Mouse (Mus musculus): ENCODE results near the gene Hspa12b. TPM values are rescaled to one million over a fixed set of nuclear protein-coding genes. Genes with fewer than 3 reads are reported as not detected.

The Hspa12b gene
- polyA plus RNA-seq, 1 experiment from 2014 or later = 21.2 TPM

GRCm38 (mm10) chr2:131152166-131152730 lies 25.2 kb downstream of the Hspa12b start:
- Histone ChIP-seq H3K36me3 (peaks cover 75% of the 10 kb centered on the region), H3K4me1 (replicated peaks) (no peaks in the 10 kb centered on the region), H3K4me3 (replicated peaks) (no peak overlapping the region), H3K9ac (replicated peaks) (no peak overlapping the region), H3K27me3 (no peaks in the 10 kb centered on the region), H3K27ac (no peak overlapping the region), H3K9me3 (no peaks in the 10 kb centered on the region), H3K4me2 (no peak overlapping the region)
- 91% methylated on average over 7 of the region's 7 CpGs for WGBS
- ATAC-seq (ENCODE audit: insufficient number of reproducible peaks, insufficient read depth, low FRiP score, low TSS enrichment, low read depth) = no peak

- WGBS = 91% methylated on average over 4 of the region's 4 CpGs
- peaks cover 57% of the 10 kb centered on the region for H3K36me3 ChIP-seq
Measured at GRCm38 (mm10) chr2:131154036-131154435, 27.0 kb downstream of the Hspa12b start.

GRCm38 (mm10) chr2:131156987-131157386 lies 29.9 kb downstream of the Hspa12b start:
- no peak overlapping the region for H3K27ac ChIP-seq
- no peak overlapping the region for H3K9ac ChIP-seq (replicated peaks)
- H3K4me1 ChIP-seq (replicated peaks) = peaks cover 24% of the 10 kb centered on the region
- whole genome bisulfite sequencing = 93% methylated on average over 7 of the region's 7 CpGs
- ATAC-seq (ENCODE audit: insufficient number of reproducible peaks, insufficient read depth, low FRiP score, low TSS enrichment, low read depth) = no peak
- no peaks in the 10 kb centered on the region for H3K9me3 ChIP-seq
- H3K4me2 ChIP-seq = no peak overlapping the region
- peaks cover 29% of the 10 kb centered on the region for H3K36me3 ChIP-seq
- H3K27me3 ChIP-seq = no peaks in the 10 kb centered on the region
- no peak overlapping the region for H3K4me3 ChIP-seq (replicated peaks)

More at GRCm38 (mm10) chr2:131154036-131154435, 27.0 kb downstream of the Hspa12b start:
- no peak overlapping the region for H3K4me3 ChIP-seq (replicated peaks)
- no peak overlapping the region for H3K9ac ChIP-seq (replicated peaks)
- H3K27ac ChIP-seq = no peak overlapping the region
- ATAC-seq (ENCODE audit: insufficient number of reproducible peaks, insufficient read depth, low FRiP score, low TSS enrichment, low read depth) = no peak
- no peaks in the 10 kb centered on the region for H3K9me3 ChIP-seq
- no peak overlapping the region for H3K4me2 ChIP-seq
- peaks cover 16% of the 10 kb centered on the region for H3K4me1 ChIP-seq (replicated peaks)
- H3K27me3 ChIP-seq = no peaks in the 10 kb centered on the region

- WGBS = under 1% methylated on average over 18 of the region's 18 CpGs
- no peaks in the 10 kb centered on the region for H3K27me3 ChIP-seq
- ATAC-seq (ENCODE audit: insufficient number of reproducible peaks, insufficient read depth, low FRiP score, low TSS enrichment, low read depth) = peak; percentile 67
Measured at GRCm38 (mm10) chr2:131159491-131159910, 32.4 kb downstream of the Hspa12b start.

GRCm38 (mm10) chr2:131159938-131160581 lies 33.0 kb downstream of the Hspa12b start, which contains the start of gene 1700037H04Rik:
1700037H04Rik (minus strand) TSS chr2:131160081.
- peaks cover 9% of the 10 kb centered on the region for H3K36me3 ChIP-seq
- H3K27me3 ChIP-seq = no peaks in the 10 kb centered on the region
- peak within 1 kb of the TSS; percentile 76 for H3K4me3 ChIP-seq (replicated peaks)
- no peaks in the 10 kb centered on the region for H3K9me3 ChIP-seq
- H3K4me2 ChIP-seq = peak within 1 kb of the TSS; percentile 94
- peaks cover 27% of the 10 kb centered on the region for H3K4me1 ChIP-seq (replicated peaks)
- under 1% methylated on average over 54 of the region's 54 CpGs for WGBS
- H3K27ac ChIP-seq = peak within 1 kb of the TSS; percentile 89
- peak within 1 kb of the TSS; percentile 85 for H3K9ac ChIP-seq (replicated peaks)
- ATAC-seq (ENCODE audit: insufficient number of reproducible peaks, insufficient read depth, low FRiP score, low TSS enrichment, low read depth) = peak; percentile 91

More at GRCm38 (mm10) chr2:131159491-131159910, 32.4 kb downstream of the Hspa12b start:
- peak overlapping the region; percentile 76 for H3K4me3 ChIP-seq (replicated peaks)
- peak overlapping the region; percentile 94 for H3K4me2 ChIP-seq
- peak overlapping the region; percentile 85 for H3K9ac ChIP-seq (replicated peaks)
- H3K27ac ChIP-seq = peak overlapping the region; percentile 70
- peaks cover 13% of the 10 kb centered on the region for H3K36me3 ChIP-seq
- H3K4me1 ChIP-seq (replicated peaks) = peaks cover 27% of the 10 kb centered on the region
- no peaks in the 10 kb centered on the region for H3K9me3 ChIP-seq

- Histone ChIP-seq H3K36me3 (peaks cover 4% of the 10 kb centered on the region; the same call in 1 of the 2 replicates), H3K4me3 (replicated peaks) (peak overlapping the region; percentile 76), H3K4me2 (peak overlapping the region; percentile 94), H3K9me3 (no peaks in the 10 kb centered on the region), H3K27ac (peak overlapping the region; percentile 89), H3K4me1 (replicated peaks) (peaks cover 27% of the 10 kb centered on the region), H3K9ac (replicated peaks) (peak overlapping the region; percentile 63), H3K27me3 (no peaks in the 10 kb centered on the region)
- peak; percentile 11; the same call in 1 of the 2 replicates for ATAC-seq (ENCODE audit: insufficient number of reproducible peaks, insufficient read depth, low FRiP score, low TSS enrichment, low read depth)
- WGBS = under 1% methylated on average over 17 of the region's 17 CpGs
Measured at GRCm38 (mm10) chr2:131160671-131161111, 33.6 kb downstream of the Hspa12b start.

- peaks cover 5% of the 10 kb centered on the region; the same call in 1 of the 2 replicates for H3K9me3 ChIP-seq
- 0 out of 2 replicates have a peak, but pooled peaks cover under 1% of the 10 kb centered on the region for H3K27me3 ChIP-seq
- no peak overlapping the region; the same call in 1 of the 2 replicates for H3K9ac ChIP-seq (replicated peaks)
- no peaks in the 10 kb centered on the region for H3K36me3 ChIP-seq
- peaks cover 13% of the 10 kb centered on the region for H3K4me1 ChIP-seq (replicated peaks)
- ATAC-seq (ENCODE audit: insufficient number of reproducible peaks, insufficient read depth, low FRiP score, low TSS enrichment, low read depth) = no peak
- no peak overlapping the region for H3K4me3 ChIP-seq (replicated peaks)
- no peak overlapping the region for H3K4me2 ChIP-seq
- no peak overlapping the region for H3K27ac ChIP-seq
- 64% methylated on average over 7 of the region's 7 CpGs for WGBS
Measured at GRCm38 (mm10) chr2:131163924-131164323, 36.8 kb downstream of the Hspa12b start.

- Histone ChIP-seq H3K36me3 (no peaks in the 10 kb centered on the region), H3K9me3 (peaks cover 5% of the 10 kb centered on the region; the same call in 1 of the 2 replicates), H3K9ac (replicated peaks) (no peak overlapping the region), H3K4me2 (no peak overlapping the region), H3K4me3 (replicated peaks) (no peak overlapping the region), H3K27ac (no peak overlapping the region), H3K4me1 (replicated peaks) (0 out of 2 replicates have a peak, but pooled peaks cover 4% of the 10 kb centered on the region), H3K27me3 (peaks cover 21% of the 10 kb centered on the region)
- WGBS = 88% methylated on average over 2 of the region's 2 CpGs
- no peak for ATAC-seq (ENCODE audit: insufficient number of reproducible peaks, insufficient read depth, low FRiP score, low TSS enrichment, low read depth)
Measured at GRCm38 (mm10) chr2:131166172-131166571, 39.1 kb downstream of the Hspa12b start.

GRCm38 (mm10) chr2:131167984-131168383 lies 40.9 kb downstream of the Hspa12b start:
- Histone ChIP-seq H3K27ac (no peak overlapping the region), H3K4me2 (no peak overlapping the region), H3K9me3 (peaks cover 5% of the 10 kb centered on the region; the same call in 1 of the 2 replicates), H3K9ac (replicated peaks) (no peak overlapping the region), H3K4me3 (replicated peaks) (no peak overlapping the region), H3K27me3 (peaks cover 39% of the 10 kb centered on the region), H3K36me3 (no peaks in the 10 kb centered on the region; the same call in 1 of the 2 replicates), H3K4me1 (replicated peaks) (peaks cover 10% of the 10 kb centered on the region)
- no peak for ATAC-seq (ENCODE audit: insufficient number of reproducible peaks, insufficient read depth, low FRiP score, low TSS enrichment, low read depth)
- WGBS = 83% methylated on average over 6 of the region's 6 CpGs

GRCm38 (mm10) chr2:131168914-131169313 lies 41.8 kb downstream of the Hspa12b start:
- WGBS = 53% methylated on average over 1 of the region's 1 CpGs
- H3K4me1 ChIP-seq (replicated peaks) = peaks cover 9% of the 10 kb centered on the region
- H3K9ac ChIP-seq (replicated peaks) = no peak overlapping the region
- ATAC-seq (ENCODE audit: insufficient number of reproducible peaks, insufficient read depth, low FRiP score, low TSS enrichment, low read depth) = no peak
- H3K4me3 ChIP-seq (replicated peaks) = no peak overlapping the region
- no peaks in the 10 kb centered on the region; the same call in 1 of the 2 replicates for H3K36me3 ChIP-seq
- H3K9me3 ChIP-seq = peaks cover 5% of the 10 kb centered on the region; the same call in 1 of the 2 replicates
- H3K27ac ChIP-seq = no peak overlapping the region
- H3K4me2 ChIP-seq = no peak overlapping the region
- peaks cover 48% of the 10 kb centered on the region for H3K27me3 ChIP-seq

GRCm38 (mm10) chr2:131170936-131171335 lies 43.9 kb downstream of the Hspa12b start:
- ATAC-seq (ENCODE audit: insufficient number of reproducible peaks, insufficient read depth, low FRiP score, low TSS enrichment, low read depth) = no peak
- Histone ChIP-seq H3K27ac (no peak overlapping the region), H3K9ac (replicated peaks) (no peak overlapping the region; the same call in 1 of the 2 replicates), H3K9me3 (peaks cover 5% of the 10 kb centered on the region; the same call in 1 of the 2 replicates), H3K4me1 (replicated peaks) (peaks cover 14% of the 10 kb centered on the region), H3K27me3 (peaks cover 54% of the 10 kb centered on the region), H3K4me2 (peak overlapping the region; percentile 60), H3K36me3 (no peaks in the 10 kb centered on the region; the same call in 1 of the 2 replicates), H3K4me3 (replicated peaks) (peak overlapping the region; percentile 33)
- 9% methylated on average over 9 of the region's 9 CpGs for WGBS

Measured in limb, embryonic 12.5 days (tissue).